Mouse (Mus musculus) heart, embryonic 11.5 days (tissue): ENCODE results near the gene Ei24. TPM values are rescaled to one million over a fixed set of nuclear protein-coding genes. Genes with fewer than 3 reads are reported as not detected.

ENCODE experiments used
- ATAC-seq: fragments of 200-750 bp; cut with Nextera tagmentation; replicated peaks from 2 replicates; pipeline ENCODE4 v1.8.0; 2017; ENCODE audit warnings: moderate library complexity; ENCODE audit not compliant: insufficient number of reproducible peaks, low FRiP score, low TSS enrichment
- H3K27ac ChIP-seq: fragments of 300-500 bp; sonication (generic); 2 replicates; pipeline ENCODE4 v1.5.1; 2014; ENCODE audit warnings: mild to moderate bottlenecking, low read depth, low read length
- H3K27me3 ChIP-seq: fragments of 300-500 bp; sonication (generic); 2 replicates; pipeline ENCODE4 v1.6.1; 2014; ENCODE audit warnings: mild to moderate bottlenecking, low read length, mixed read lengths; ENCODE audit not compliant: control insufficient read depth, insufficient read depth
- H3K36me3 ChIP-seq: fragments of 300-500 bp; sonication (generic); 2 replicates; pipeline ENCODE4 v1.6.1; 2014; ENCODE audit warnings: mild to moderate bottlenecking, low read length, moderate library complexity, mixed read lengths; ENCODE audit not compliant: control insufficient read depth, insufficient read depth
- H3K4me1 ChIP-seq: fragments of 300-500 bp; sonication (generic); 2 replicates; pipeline ENCODE4 v1.6.1; 2014; ENCODE audit warnings: low read length; ENCODE audit not compliant: control insufficient read depth, insufficient read depth
- H3K4me2 ChIP-seq: fragments of 300-500 bp; sonication (generic); 2 replicates; pipeline ENCODE4 v1.6.1; 2014; ENCODE audit warnings: mild to moderate bottlenecking, moderate library complexity
- H3K4me3 ChIP-seq: fragments of 300-500 bp; sonication (generic); 2 replicates; pipeline ENCODE4 v1.5.1; 2014; ENCODE audit warnings: low read depth, low read length
- H3K9ac ChIP-seq: fragments of 300-500 bp; sonication (generic); 2 replicates; pipeline ENCODE4 v1.6.1; 2014; ENCODE audit warnings: mild to moderate bottlenecking, low read depth, low read length, moderate library complexity
- H3K9me3 ChIP-seq: fragments of 300-500 bp; sonication (generic); replicated peaks from 2 replicates; pipeline ENCODE4 v1.6.1; 2016; ENCODE audit warnings: low read length; ENCODE audit not compliant: control insufficient read depth
- WGBS: fragments of 180-500 bp; shearing (Covaris S2); extraction: QIAGEN DNeasy Blood & Tissue Kit; methylation state at CpG from one replicate; pipeline ENCODE4 v1.1.7; 2014; ENCODE audit not compliant: insufficient replicate concordance; 5-methylcytosine and 5-hydroxymethylcytosine counted together
- polyA plus RNA-seq: library from polyadenylated mRNA; unstranded; fragments of >200 nt; fragmentation: Nextera tagmentation; extraction: Ambion mirVana; gene quantifications from 2 replicates; pipeline ENCODE4 v1.2.1, GENCODE M21; 2014

Gene Ei24
- polyA plus RNA-seq = 38.2 and 38.7 TPM in 2 replicates

- Histone ChIP-seq H3K27me3 (no peaks in the 10 kb centered on the region), H3K4me1 (peaks cover 4% of the 10 kb centered on the region; the same call in 1 of the 2 replicates), H3K9ac (peak within 1 kb of the TSS; percentile 91), H3K4me2 (peak within 1 kb of the TSS; percentile 82), H3K36me3 (no peaks in the 10 kb centered on the region), H3K4me3 (peak within 1 kb of the TSS; percentile 91), H3K9me3 (no peaks in the 10 kb centered on the region), H3K27ac (peak within 1 kb of the TSS; percentile 60; the same call in 1 of the 2 replicates)
- peak; percentile 98 for ATAC-seq
- WGBS = under 1% methylated on average over 58 of the region's 66 CpGs
These were observed at the start of gene Ei24 for GRCm38 (mm10) chr9:36796781-36797555. Gene Ei24, minus strand, starts transcription at chr9:36797393.

- H3K4me3 ChIP-seq = no peak overlapping the region
- no peak for ATAC-seq
- H3K27me3 ChIP-seq = no peaks in the 10 kb centered on the region
- no peaks in the 10 kb centered on the region for H3K4me1 ChIP-seq
- 44% methylated on average over 4 of the region's 4 CpGs for WGBS
- no peak overlapping the region for H3K4me2 ChIP-seq
- no peaks in the 10 kb centered on the region for H3K9me3 ChIP-seq
- no peak overlapping the region for H3K27ac ChIP-seq
- H3K36me3 ChIP-seq = no peaks in the 10 kb centered on the region
- H3K9ac ChIP-seq = no peak overlapping the region
These were observed 49.2 kb upstream of the Ei24 start for GRCm38 (mm10) chr9:36846346-36846745.

- H3K4me3 ChIP-seq = peak overlapping the region; percentile 52
- peak overlapping the region; percentile 86 for H3K4me2 ChIP-seq
- no peaks in the 10 kb centered on the region for H3K36me3 ChIP-seq
- WGBS = 42% methylated on average over 3 of the region's 3 CpGs
- no peaks in the 10 kb centered on the region for H3K9me3 ChIP-seq
- H3K27me3 ChIP-seq = peaks cover 12% of the 10 kb centered on the region
- H3K9ac ChIP-seq = no peak overlapping the region
- H3K4me1 ChIP-seq = peaks cover 2% of the 10 kb centered on the region; the same call in 1 of the 2 replicates
- ATAC-seq = no peak
- no peak overlapping the region for H3K27ac ChIP-seq
These were observed 36.7 kb upstream of the Ei24 start for GRCm38 (mm10) chr9:36833914-36834313.

GRCm38 (mm10) chr9:36833043-36833881 is 36.1 kb upstream of the Ei24 start:
- peaks cover 2% of the 10 kb centered on the region; the same call in 1 of the 2 replicates for H3K4me1 ChIP-seq
- H3K4me2 ChIP-seq = peak overlapping the region; percentile 86
- H3K27ac ChIP-seq = no peak overlapping the region
- H3K4me3 ChIP-seq = peak overlapping the region; percentile 52
- ATAC-seq = peak; percentile 32; the same call in 1 of the 2 replicates
- no peaks in the 10 kb centered on the region for H3K9me3 ChIP-seq
- 6% methylated on average over 31 of the region's 31 CpGs for WGBS
- H3K36me3 ChIP-seq = no peaks in the 10 kb centered on the region
- H3K27me3 ChIP-seq = peaks cover 12% of the 10 kb centered on the region
- peak overlapping the region; percentile 43; the same call in 1 of the 2 replicates for H3K9ac ChIP-seq

GRCm38 (mm10) chr9:36832529-36832928 is 35.3 kb upstream of the Ei24 start:
- Histone ChIP-seq H3K4me1 (peaks cover 2% of the 10 kb centered on the region; the same call in 1 of the 2 replicates), H3K27me3 (peaks cover 12% of the 10 kb centered on the region), H3K9me3 (no peaks in the 10 kb centered on the region), H3K4me3 (peak overlapping the region; percentile 52), H3K27ac (no peak overlapping the region), H3K36me3 (no peaks in the 10 kb centered on the region), H3K4me2 (peak overlapping the region; percentile 86), H3K9ac (peak overlapping the region; percentile 43; the same call in 1 of the 2 replicates)
- WGBS = under 1% methylated on average over 32 of the region's 32 CpGs
- peak; percentile 79 for ATAC-seq

- Histone ChIP-seq H3K4me3 (no peak overlapping the region), H3K27ac (no peak overlapping the region), H3K27me3 (peaks cover 12% of the 10 kb centered on the region), H3K4me2 (no peak overlapping the region), H3K4me1 (peaks cover 2% of the 10 kb centered on the region; the same call in 1 of the 2 replicates), H3K9me3 (no peaks in the 10 kb centered on the region), H3K36me3 (no peaks in the 10 kb centered on the region), H3K9ac (no peak overlapping the region)
- 73% methylated on average over 6 of the region's 6 CpGs for WGBS
- no peak for ATAC-seq
These were observed 34.2 kb upstream of the Ei24 start for GRCm38 (mm10) chr9:36831401-36831800.

GRCm38 (mm10) chr9:36826612-36827363 is 29.6 kb upstream of the Ei24 start:
- H3K4me3 ChIP-seq = no peak overlapping the region
- H3K9me3 ChIP-seq = no peaks in the 10 kb centered on the region
- H3K36me3 ChIP-seq = no peaks in the 10 kb centered on the region
- no peaks in the 10 kb centered on the region for H3K27me3 ChIP-seq
- H3K9ac ChIP-seq = no peak overlapping the region
- H3K4me2 ChIP-seq = no peak overlapping the region
- H3K4me1 ChIP-seq = no peaks in the 10 kb centered on the region
- ATAC-seq = no peak
- WGBS = 67% methylated on average over 2 of the region's 2 CpGs
- no peak overlapping the region for H3K27ac ChIP-seq

GRCm38 (mm10) chr9:36822024-36822423 is 24.8 kb upstream of the Ei24 start:
- no peaks in the 10 kb centered on the region for H3K9me3 ChIP-seq
- H3K4me1 ChIP-seq = no peaks in the 10 kb centered on the region
- no peak overlapping the region for H3K9ac ChIP-seq
- no peak overlapping the region for H3K27ac ChIP-seq
- no peak overlapping the region for H3K4me2 ChIP-seq
- 46% methylated on average over 2 of the region's 2 CpGs for WGBS
- no peak overlapping the region for H3K4me3 ChIP-seq
- H3K36me3 ChIP-seq = no peaks in the 10 kb centered on the region
- no peaks in the 10 kb centered on the region for H3K27me3 ChIP-seq
- ATAC-seq = no peak
